Mouse (Mus musculus): ENCODE results near the gene Ift140.

Ift140 gene

GRCm38 (mm10) chr17:25077771-25078372 lies 62.0 kb downstream of the Ift140 start:
- peak; percentile 87 to 94 for DNase-seq

DNA sequence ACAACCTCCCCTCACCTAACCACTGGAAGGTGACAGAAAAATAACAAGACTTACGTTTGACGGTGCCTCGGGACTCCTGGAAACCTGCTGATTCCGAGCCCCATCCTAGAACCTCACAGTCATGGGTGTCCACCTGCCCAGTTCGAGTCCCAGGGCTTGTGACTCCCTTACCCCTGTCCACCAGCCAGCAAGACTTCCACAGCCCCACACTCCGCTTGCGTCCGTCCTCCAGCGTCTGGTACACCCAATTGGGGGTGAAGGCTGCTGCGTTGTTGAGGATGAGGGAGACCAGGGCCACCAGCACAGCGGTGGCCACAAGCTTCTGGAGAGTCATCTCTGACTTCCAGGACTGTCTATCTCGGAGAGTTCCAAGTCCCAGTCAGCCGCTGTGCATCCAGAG lies 64.3 kb downstream of the Ift140 start:
- DNase-seq, result no peak

- peak; percentile 78 to 86 for DNase-seq
These were observed 65.1 kb downstream of the Ift140 start for GRCm38 (mm10) chr17:25080960-25081381.

- peak; percentile 64 to 74 for DNase-seq
These were observed 66.4 kb downstream of the Ift140 start for GRCm38 (mm10) chr17:25082081-25082847.

DNA sequence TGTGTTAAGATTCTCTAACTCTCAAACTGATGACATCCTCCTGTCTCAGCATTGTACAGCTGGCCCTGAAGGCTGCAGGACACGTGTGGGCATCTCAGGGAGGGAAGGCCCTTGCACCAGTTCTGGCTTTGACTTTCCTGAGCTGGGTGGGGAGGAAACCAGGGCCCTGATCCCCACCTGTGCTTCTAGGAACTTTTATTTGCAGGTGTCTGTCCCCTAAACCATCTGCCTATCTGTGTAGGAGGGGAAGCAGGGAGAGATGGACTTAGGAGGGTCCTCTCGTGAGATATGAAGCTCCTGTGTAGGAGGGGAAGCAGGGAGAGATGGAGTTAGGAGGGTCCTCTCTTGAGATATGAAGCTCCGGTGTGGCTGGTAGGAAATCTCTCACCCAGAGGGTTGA lies 67.0 kb downstream of the Ift140 start:
- DNase-seq, result no peak

DNA sequence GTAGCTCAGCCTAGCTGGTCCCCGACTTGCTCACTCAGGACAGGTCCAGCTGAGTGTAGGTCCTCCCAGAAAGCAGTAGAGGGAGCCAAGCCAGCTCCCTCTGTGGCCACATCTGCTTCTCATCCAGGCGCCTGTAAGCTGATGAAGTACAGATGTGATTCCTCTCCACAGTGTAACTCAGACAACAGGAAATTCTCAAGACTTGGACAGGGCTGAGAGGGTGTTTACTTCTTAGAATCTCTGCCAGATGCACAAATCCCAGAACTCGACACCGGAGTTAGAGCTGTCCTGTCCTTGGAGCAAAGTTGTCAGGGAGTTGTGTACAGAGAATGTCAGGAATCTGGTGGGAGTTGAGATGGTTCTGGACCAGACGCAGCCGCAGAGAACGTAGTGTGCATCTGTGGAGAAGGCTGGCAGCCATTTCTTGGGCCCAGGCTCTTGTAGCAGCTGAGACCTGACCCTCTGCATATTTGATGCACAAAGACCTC lies 67.6 kb downstream of the Ift140 start, which contains the start of gene Tmem204:
Gene Tmem204 (minus strand): TSS at position 148 of the 488 bp plus-strand sequence.
- DNase-seq, result peak; percentile 71 to 83

DNA sequence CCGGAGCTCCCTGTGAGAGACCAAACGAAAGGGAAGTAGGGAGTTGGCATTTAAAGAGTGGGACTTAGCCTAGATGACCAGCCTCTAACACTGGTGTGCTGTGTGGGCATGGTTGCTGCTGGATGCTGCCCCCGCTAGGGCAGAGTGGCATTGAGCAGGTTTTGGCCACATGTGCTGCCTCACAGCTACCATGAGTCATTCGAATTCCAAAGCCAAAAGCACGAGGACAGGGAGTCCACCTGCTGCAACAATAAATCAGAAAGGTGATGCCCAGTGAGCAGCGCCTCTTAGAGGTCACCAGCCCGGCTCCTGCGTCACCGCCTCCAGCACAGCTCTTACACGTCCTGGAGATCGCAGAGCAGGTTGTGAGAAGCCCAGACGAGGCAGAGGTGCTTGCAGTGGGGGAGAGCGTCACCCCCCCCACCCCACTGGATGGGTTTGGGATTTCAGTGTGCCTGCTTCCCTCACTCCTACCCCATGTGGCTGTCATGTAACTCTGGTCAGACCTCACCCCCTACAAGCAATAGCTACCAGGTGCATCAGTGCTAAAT lies 69.0 kb downstream of the Ift140 start:
- no peak for DNase-seq

GRCm38 (mm10) chr17:25086724-25087123 lies 70.8 kb downstream of the Ift140 start:
- no peak for DNase-seq

GRCm38 (mm10) chr17:25089158-25089557 lies 73.3 kb downstream of the Ift140 start:
- DNase-seq, result no peak

DNA sequence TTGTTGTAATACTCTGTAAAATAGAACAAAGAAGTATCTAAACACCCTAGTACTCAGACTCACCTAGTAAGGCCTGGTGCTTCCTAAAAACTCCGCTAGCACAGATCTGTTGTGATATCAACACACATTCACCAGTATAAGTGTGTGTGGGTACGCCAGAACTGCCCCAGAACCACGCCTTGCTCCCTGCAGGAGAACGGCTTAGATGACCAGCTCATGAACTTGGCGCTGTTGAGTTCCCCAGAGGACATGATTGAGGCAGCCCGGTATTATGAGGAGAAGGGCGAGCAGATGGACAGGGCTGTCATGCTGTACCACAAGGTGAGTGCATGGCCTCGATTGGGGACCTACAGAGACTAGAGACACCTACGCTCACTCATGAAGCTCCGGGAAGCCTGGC lies 74.6 kb downstream of the Ift140 start:
- no peak for DNase-seq

GRCm38 (mm10) chr17:25096221-25096620 lies 80.3 kb downstream of the Ift140 start:
- peak; percentile 78 to 86 for DNase-seq

DNA sequence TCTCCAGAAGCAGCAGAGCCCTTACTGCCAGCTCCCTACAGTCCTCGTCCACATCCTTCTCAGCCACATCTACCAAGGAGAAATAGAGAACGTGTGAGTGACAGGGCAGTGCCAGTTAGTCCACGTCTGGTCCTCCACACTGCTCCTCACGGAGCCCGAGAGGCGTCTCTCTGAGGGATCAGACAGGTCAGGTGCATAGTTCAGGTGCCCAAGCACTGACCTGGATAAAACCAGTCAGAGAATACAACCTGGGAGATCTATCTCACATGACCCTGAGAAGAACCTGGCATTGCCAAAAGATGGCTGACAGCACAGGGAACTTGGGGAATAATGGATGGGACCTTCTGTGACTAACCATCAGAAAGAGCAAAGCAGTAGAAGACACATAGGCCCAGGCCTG lies 84.2 kb downstream of the Ift140 start:
- DNase-seq, result peak; percentile 49 to 61

DNA sequence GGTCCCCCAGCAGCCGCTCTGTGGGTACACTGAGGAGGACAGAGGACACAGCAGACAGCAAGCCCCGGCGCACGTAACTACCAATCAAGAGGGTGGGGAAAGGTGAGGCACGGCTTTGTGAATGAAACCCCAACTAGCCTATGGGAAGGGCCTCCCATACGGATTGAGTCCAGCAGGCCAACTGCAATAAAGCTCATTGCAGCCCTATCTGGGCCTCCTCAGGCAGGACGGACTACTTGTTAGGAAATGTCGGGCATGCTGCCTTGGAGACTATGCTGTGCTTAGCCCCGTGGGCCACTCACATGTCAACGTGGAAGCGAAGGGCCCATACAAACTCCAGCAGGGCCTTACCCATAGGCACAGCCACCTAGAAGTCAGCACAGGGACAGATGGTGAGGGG lies 85.5 kb downstream of the Ift140 start:
- no peak for DNase-seq

DNA sequence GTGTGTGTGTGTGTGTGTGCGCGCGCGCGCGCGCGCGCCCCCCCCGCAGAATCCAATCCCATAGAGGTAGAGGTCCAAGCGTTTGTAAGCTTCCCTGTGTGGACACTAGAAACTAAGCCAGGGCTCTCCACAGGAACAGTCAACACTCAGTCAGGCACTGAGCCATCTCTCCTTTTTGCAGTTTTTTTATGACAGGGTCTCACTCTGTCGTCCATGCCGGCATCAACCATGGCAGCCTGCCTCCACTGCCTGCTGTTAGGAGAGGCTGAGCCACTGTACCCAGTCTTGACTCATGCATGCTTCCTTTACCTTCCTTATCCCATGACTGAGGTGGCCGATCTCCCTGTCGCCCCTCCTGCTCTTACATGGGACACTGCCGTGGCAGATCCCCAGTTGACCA lies 91.9 kb downstream of the Ift140 start:
- no peak for DNase-seq

DNA sequence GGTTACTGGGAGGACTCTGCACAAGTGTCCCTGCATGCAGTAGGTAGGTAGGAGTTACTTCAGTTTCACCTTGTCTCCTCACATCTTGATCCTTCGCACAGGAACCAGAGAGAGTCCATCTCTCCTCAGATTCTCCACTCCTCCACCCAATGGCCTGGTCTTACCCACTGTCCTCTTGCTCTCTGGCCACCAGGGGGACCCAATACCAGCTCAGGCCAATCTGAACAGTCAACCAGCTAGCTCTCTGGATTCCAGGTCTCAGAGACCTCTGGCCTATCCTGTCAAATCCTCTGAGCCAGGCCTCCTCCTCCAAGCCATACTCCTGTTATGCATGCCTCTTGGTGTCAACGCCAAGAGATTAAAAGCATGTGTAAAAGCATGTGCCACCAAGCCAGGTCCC lies 93.7 kb downstream of the Ift140 start:
- DNase-seq, result peak; percentile 61 to 81

DNA sequence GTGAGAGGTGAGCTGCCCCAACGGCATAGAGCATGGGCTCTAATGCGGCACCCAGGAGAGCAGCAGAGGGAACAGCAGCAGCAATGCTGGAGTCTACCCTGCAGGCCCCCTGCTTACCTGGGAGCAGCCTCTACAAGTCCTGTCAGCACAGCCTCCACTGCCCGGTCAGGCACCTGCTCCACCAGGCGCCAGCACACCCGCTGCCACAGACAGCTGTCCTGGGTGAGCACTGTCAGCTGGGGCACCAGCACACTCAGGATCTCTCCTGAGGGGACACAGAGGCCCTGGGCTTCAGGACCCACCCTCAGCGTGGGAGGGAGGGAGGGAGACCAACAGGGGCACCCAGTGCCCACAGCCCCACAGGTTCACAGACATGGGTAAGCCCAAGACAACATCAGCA lies 94.7 kb downstream of the Ift140 start:
- DNase-seq, result no peak

DNA sequence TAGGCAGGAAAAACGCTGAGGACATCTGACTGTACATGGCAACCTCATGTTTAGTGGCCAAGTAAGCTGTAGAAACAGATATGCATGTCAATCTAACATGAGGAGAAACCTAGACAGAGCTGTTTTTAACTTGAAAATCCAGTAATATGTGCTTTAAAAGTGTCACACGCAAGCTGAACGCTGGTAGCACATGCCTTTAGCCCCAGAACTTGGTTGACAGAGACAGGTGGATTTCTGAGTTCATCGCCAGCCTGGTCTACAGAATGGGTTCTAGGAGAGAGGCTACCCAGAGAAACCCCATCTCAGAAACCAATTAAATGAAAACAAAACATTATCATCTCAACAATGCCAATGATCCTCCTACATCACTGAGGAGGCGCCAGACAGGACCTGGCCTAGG lies 95.3 kb downstream of the Ift140 start:
- DNase-seq, result no peak

DNA sequence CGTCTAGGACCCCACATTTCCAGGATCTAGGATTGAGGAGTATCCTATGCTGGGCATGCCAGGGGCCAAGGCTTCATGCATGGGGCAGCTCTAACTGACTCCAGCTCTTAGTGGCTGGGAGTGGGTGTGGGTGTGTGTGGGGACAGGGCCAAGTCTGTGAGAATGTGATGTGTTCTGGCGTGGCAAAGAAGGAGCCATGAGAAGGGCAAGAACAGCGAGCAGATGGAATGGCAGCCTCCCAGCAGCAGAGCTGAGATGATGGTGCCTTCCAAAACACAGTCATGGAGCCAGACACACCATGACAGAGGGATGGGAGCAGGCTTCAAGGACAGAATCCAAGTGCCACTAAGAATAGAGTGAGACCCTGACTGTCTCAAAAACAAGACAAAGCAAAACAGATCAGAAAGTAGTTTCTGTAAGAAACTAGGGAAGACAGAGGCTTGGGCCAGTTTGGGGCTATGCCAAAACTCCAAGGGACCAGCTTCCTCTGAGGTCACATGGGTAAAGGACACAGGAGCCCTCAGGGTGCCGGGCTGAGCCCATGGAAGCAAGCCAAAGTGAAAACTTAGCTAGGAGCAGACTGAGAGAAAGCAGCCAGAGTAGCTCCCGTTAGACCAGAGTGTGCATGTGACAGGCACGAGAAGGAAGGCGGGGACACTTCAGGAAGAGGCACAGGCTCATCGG lies 96.0 kb downstream of the Ift140 start:
- DNase-seq, result peak; percentile 75 to 80

DNA sequence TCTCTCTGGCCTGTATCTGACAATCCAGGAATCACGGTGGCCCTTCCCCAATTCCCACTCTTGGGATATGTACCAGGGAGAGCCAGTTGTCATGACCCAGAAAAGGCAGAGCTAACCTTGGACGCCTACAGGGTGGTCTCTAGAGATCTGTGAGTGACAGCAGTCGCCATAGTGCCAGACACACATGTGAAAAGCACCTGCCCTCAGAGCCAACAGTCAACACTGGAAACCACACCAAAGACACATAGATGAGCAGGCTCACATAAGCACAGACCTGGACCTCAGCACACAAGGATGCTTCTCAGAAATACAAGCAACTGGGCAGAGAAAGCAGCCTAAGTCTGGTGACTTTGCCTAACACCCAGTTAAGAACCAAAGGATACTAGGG lies 96.5 kb downstream of the Ift140 start:
- no peak for DNase-seq

DNA sequence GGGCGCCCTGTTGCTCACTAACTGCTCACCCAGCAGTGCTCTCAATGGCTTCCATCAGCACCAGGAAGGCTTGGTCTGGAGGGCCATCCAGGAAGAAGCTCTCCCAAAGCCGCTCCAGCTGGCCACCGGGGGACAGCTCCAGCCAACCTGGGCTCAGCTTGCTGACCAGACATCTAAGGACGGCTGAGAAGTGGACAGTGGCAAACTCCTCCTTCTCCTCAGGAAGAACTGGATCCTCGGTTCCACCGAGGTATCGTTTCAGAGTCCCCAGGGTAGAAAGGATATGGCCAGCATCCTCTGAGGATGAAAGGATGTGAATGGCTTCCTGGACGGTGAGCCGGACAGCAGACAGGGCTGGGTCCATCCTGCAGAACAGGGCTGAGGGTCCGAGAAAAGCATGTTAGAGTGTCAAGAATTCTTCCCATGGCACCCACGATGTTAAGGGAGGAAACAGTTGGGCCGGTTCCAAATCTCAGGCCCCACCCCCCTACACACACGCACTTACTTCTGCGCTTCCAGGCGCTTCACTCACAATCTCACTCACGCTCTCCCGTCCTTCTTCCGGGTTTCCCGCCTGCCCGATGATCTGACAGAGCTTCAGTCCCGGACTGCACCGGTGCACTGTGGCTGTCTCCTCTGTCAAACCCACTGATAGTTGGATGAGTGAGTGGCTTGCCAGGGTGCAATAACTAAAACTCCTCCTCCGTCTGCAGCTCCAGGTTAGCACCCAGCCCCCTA lies 99.2 kb downstream of the Ift140 start:
- peak in 1 of 2 experiments; percentile 24 for DNase-seq

GRCm38 (mm10) chr17:25115664-25116432 lies 100.0 kb downstream of the Ift140 start, which contains the start of gene Telo2:
TSS of gene Telo2 (minus strand) at chr17:25115967.
- peak; percentile 94 to 97 for DNase-seq

- DNase-seq, result peak in 1 of 2 experiments; percentile 34
These were observed 101.4 kb downstream of the Ift140 start for GRCm38 (mm10) chr17:25117263-25117662.
